Mouse (Mus musculus) ES-E14 (cell line): ENCODE data around the gene Tmem143. TPM values are rescaled to one million over a fixed set of nuclear protein-coding genes. Genes with fewer than 3 reads are reported as not detected.

Experiments used
- DNase-seq: peaks from one replicate; pipeline ENCODE4 v3.0.0-alpha.2; 2013; ENCODE audit warnings: low read depth, low spot score
- H3K27ac ChIP-seq: 2 replicates; pipeline ENCODE4 v1.5.1; 2012; ENCODE audit warnings: low read depth, mild to moderate bottlenecking, low read length, moderate library complexity, mixed read lengths; ENCODE audit not compliant: poor library complexity, insufficient read depth, severe bottlenecking
- H3K36me3 ChIP-seq: 2 replicates; pipeline ENCODE4 v1.6.1; 2012; ENCODE audit warnings: mild to moderate bottlenecking, low read length, moderate library complexity, mixed read lengths; ENCODE audit not compliant: control insufficient read depth, poor library complexity, insufficient read depth, severe bottlenecking
- H3K4me1 ChIP-seq, 2 experiments: fragments of 150-350 bp in 1 of 2; sonication (generic) in 1 of 2; 2 replicates each; pipeline ENCODE4 v1.6.1; 2012; ENCODE audit warnings: low read length in 2 of 2, mild to moderate bottlenecking in 1 of 2, mixed read lengths in 1 of 2; ENCODE audit not compliant: control insufficient read depth in 2 of 2, insufficient read depth in 2 of 2, poor library complexity in 1 of 2
- H3K4me3 ChIP-seq, 2 experiments: fragments of 150-350 bp in 1 of 2; sonication (generic) in 1 of 2; 2 replicates each; pipeline ENCODE4 v1.5.1; 2012; ENCODE audit warnings: low read length in 2 of 2, low read depth in 1 of 2, mild to moderate bottlenecking in 1 of 2, mixed read lengths in 1 of 2; ENCODE audit not compliant: insufficient read depth in 1 of 2, poor library complexity in 1 of 2, severe bottlenecking in 1 of 2
- H3K9ac ChIP-seq: 2 replicates; pipeline ENCODE4 v1.6.1; 2012; ENCODE audit warnings: low read depth, mild to moderate bottlenecking, low read length, mixed read lengths; ENCODE audit not compliant: poor library complexity, insufficient read depth, severe bottlenecking
- H3K9me3 ChIP-seq: fragments of 150-350 bp; sonication (generic); 2 replicates; pipeline ENCODE4 v1.6.1; 2012; ENCODE audit warnings: low read depth, mild to moderate bottlenecking, low read length; ENCODE audit not compliant: control insufficient read depth, insufficient read depth
- CHD2 ChIP-seq: IDR thresholded peaks from 2 replicates; pipeline ENCODE4 v1.6.1; 2014; ENCODE audit warnings: mild to moderate bottlenecking, low read depth, low read length, inconsistent platforms
- HCFC1 ChIP-seq: IDR thresholded peaks from 2 replicates; pipeline ENCODE4 v1.6.1; 2012; ENCODE audit warnings: low read length, inconsistent platforms, borderline replicate concordance; ENCODE audit not compliant: insufficient read depth
- MAFK ChIP-seq: IDR thresholded peaks from 2 replicates; pipeline ENCODE4 v1.6.1; 2014; ENCODE audit warnings: mild to moderate bottlenecking, low read depth, low read length, inconsistent platforms; ENCODE audit not compliant: insufficient read depth
- ZC3H11A ChIP-seq: IDR thresholded peaks from 2 replicates; pipeline ENCODE4 v1.6.1; 2012; ENCODE audit warnings: low read depth, mild to moderate bottlenecking, inconsistent platforms, low read length, borderline replicate concordance
- ZNF384 ChIP-seq: IDR thresholded peaks from 2 replicates; pipeline ENCODE4 v1.6.1; 2012; ENCODE audit warnings: low read depth, low read length, inconsistent platforms
- in situ Hi-C, 2 experiments: fragments of 600-800 bp; cut with MboI; formaldehyde crosslinking; loops; one replicate each; pipeline ENCODE4 v1.15.1; 2025; ENCODE audit warnings: low sequenced_read_pairs in 2 of 2, inconsistent platforms in 1 of 2; ENCODE audit not compliant: unreplicated experiment in 2 of 2
- total RNA-seq: library from RNA; depleted of rRNA; stranded (reverse); fragments of 300-350 nt; gene quantifications from 2 replicates; pipeline ENCODE4 v1.2.3, GENCODE M21; 2012

Tmem143 gene
- total RNA-seq, 1 experiment: 26.0 TPM

DNA sequence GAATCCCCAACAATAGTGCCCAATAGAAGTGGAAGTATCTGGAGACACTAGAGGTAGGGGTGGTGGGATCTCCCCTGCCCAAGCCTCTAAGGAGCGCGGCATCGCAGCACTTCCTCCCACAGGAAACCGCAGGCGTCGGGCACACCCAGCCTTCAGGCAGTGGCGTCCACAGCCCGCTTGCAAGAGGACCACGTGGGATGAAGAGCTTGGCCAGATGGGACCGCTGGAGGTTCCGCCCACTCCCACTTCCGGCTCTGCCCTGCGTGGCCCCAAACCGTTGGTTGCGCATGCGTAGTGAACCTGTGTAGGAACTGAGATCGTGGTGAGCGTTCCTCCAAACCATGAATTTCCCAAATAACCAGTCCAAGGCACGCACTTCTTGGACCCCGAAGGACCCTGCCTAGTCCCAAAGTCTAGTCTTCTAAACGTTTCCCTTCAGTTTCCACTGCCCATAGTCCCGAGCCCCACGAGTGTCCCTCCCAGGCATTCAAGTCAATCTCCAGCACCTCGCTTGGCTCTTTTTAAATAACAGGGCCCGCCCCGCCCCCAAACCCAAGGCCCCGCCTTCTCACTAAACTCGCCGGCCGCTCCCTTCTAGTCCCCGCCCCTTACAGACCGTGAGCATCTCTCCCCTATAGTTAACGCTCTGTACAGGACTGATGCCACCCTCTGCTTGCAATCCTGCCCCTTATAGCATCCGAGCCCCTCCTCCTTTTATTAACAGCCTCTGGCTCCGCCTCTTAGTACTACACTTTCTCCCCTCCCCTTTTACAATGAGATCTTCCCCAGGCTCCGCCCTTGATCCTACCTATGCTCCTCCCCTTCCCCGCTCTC is 26.4 kb downstream of the Tmem143 start:
- in situ Hi-C loops: loop anchor here in 1 of 2 experiments (10.0 kb wide), 1 partner anchor 178 kb away; no protein-coding TSS in a partner anchor
- DNase-seq: peak; percentile 96
- Histone ChIP-seq H3K27ac (peak overlapping the region; percentile 77), H3K4me3 (peak overlapping the region; percentile 61 to 86), H3K4me1 (peaks cover 8 to 17% of the 10 kb centered on the region in 2 experiments; a peak in 2 of 4 replicates), H3K36me3 (no peaks in the 10 kb centered on the region), H3K9ac (peak overlapping the region; percentile 69), H3K9me3 (no peaks in the 10 kb centered on the region)
- TF ChIP-seq CHD2: no peak
- no peak for TF ChIP-seq MAFK

DNA sequence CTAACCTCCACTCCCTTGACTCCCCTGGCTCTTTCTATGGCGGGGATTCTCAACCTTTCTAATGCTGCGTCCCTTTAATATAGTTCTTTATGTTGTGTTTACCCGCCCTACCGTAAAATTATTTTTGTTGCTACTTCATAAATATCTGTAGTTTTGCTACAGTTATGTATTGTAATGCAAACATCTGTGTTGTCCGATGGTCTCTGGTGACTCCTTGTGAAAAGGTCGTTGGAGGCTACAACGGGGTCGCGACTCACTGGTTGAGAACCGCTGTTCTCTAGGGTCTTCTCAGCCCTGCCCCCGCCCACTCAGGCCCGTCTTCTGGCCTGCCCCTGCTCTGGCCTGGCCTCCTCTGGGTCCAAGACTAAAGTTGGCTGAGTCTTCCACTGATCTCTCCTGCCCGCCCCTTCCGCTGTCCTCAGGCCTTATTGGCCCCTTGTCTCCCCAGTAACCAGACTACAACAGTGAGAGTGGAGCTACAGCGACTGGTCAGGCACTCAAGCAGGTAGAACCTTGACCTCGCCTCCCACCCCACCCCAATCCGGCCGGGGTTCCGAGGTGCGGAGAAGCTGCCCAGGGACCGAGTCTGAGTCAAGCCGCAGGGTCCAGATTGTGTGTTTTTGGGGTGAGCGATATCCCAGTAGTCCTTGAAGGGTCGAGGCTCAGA is 27.2 kb downstream of the Tmem143 start, which contains the start of gene Ccdc114:
Gene Ccdc114, plus strand, starts transcription at position 311 of the 667 bp plus-strand sequence.
- peak; percentile 72 for DNase-seq
- Histone ChIP-seq H3K4me3 (peak within 1 kb of the TSS; percentile 67 to 86), H3K27ac (peak within 1 kb of the TSS; percentile 77), H3K9ac (peak within 1 kb of the TSS; percentile 71), H3K36me3 (no peaks in the 10 kb centered on the region), H3K4me1 (peaks cover 6 to 17% of the 10 kb centered on the region in 2 experiments; a peak in 2 of 4 replicates), H3K9me3 (no peaks in the 10 kb centered on the region)
- in situ Hi-C loops: loop anchor here in 1 of 2 experiments (10.0 kb wide), 1 partner anchor 179 kb away; no protein-coding TSS in a partner anchor
- TF ChIP-seq HCFC1 (peak; percentile 54; the same call in 1 of the 2 replicates), CHD2 (0 out of 2 replicates have a peak, but pooled peaks have one; percentile 18), ZC3H11A (no peak), MAFK (no peak), ZNF384 (no peak)

DNA sequence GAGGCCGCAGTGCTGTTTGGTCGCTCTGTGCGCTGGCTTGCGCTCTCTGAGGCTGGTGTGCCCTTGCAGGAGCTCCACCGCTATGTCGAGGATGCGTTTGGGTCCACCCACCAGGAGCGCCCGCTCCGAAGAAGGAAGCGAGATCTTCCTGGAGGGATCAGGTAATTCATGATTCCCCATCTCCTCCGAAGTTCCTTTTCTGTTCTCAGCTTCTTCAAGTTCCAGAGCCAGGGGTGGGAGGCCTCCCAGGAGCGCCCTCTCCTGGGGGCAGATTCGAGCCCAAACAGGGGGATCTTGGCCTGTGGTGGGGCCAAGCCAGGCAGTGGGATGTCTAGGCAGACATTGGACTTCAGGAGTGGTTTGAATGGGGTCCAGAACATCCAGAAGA is 27.7 kb downstream of the Tmem143 start:
- DNase-seq: peak; percentile 54
- peak overlapping the region; percentile 67 to 86 for H3K4me3 ChIP-seq
- H3K36me3 ChIP-seq: no peaks in the 10 kb centered on the region
- peaks cover 5 to 17% of the 10 kb centered on the region in 2 experiments; a peak in 2 of 4 replicates for H3K4me1 ChIP-seq
- H3K9me3 ChIP-seq: no peaks in the 10 kb centered on the region
- TF ChIP-seq ZNF384 (no peak), CHD2 (no peak), MAFK (no peak), HCFC1 (no peak; the same call in 1 of the 2 replicates), ZC3H11A (no peak)
- peak overlapping the region; percentile 4 for H3K27ac ChIP-seq
- in situ Hi-C loops: loop anchor here in 1 of 2 experiments (10.0 kb wide), 1 partner anchor 180 kb away; no protein-coding TSS in a partner anchor
- H3K9ac ChIP-seq: peak overlapping the region; percentile 71

DNA sequence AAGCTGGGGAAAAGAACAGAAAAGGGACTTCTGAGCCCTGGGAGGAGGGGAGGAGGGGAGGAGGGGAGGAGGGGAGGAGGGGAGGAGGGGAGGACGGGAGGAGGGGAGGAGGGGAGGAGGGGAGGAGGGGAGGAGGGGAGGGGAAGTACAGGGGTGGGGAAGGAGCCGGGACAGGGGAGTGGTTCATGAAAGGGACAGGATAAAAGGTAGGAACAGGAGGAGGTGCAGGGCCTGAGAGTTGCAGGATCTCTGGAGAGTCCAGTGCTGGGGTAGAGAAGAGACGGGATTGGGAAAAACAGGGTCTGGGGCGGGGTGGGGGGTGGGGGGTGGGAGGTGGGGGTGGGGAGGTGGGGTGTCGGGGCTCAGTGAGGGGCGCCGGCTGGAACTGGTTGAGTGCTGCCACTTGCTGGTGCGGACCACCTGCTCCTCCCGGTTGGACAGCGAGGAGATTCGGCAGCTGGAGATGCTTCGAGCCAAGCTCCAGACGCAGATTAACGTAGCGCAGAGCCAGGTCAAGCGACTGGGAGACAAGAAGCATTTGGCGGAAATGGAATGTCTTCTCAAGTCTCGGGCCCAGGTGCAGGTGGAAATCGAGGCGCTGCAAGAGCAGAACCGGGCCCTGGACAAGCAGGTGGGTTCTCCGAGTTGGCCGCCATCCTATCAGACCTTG is 32.0 kb downstream of the Tmem143 start:
- Histone ChIP-seq H3K9ac (peak overlapping the region; percentile 48), H3K36me3 (peaks cover 3% of the 10 kb centered on the region; the same call in 1 of the 2 replicates), H3K4me1 (no peaks in the 10 kb centered on the region), H3K9me3 (no peaks in the 10 kb centered on the region), H3K4me3 (peak overlapping the region; percentile 62 to 65), H3K27ac (peak overlapping the region; percentile 1; the same call in 1 of the 2 replicates)
- TF ChIP-seq CHD2: no peak
- no peak for TF ChIP-seq ZC3H11A
- no peak for TF ChIP-seq HCFC1
- TF ChIP-seq ZNF384: no peak
- TF ChIP-seq MAFK: no peak
- in situ Hi-C loops: loop anchor here (10.0 to 25.0 kb wide), 2 partner anchors 184 to 191 kb away; partner anchors contain the start of gene Spaca4 (in 1 of the 2)
- DNase-seq: no peak
